Mouse (Mus musculus): Measurements from ENCODE around the gene Birc5. TPM values are rescaled to one million over a fixed set of nuclear protein-coding genes. Genes with fewer than 3 reads are reported as not detected.

The Birc5 gene
- total and polyA plus RNA-seq, 2 experiments from 2014 or later = 6.0 to 13.2 TPM

DNA sequence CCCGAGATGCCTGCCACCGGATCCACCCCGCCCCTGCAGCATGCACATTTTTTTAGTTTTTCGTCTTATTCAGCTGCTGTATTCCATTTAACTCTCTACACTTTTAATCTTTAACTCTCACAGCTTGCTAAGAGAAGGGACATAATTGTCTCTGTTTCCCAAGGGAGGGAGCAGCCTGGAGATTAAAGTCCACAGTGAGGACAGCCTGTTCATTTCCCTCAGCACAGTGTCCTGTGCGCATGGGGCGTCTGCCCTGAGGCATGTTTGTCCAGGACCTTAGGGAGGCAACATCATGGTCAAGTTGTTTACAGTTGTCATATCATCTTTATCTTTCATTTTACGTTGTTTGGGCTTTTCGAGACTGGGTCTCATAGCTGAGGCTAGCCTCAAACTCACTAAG lies 15.0 kb upstream of the Birc5 start:
- H3K9ac ChIP-seq (replicated peaks; ENCODE audit: low read length, poor library complexity, severe bottlenecking) = no peak overlapping the region
- no peak overlapping the region for H3K4me2 ChIP-seq (ENCODE audit: low read depth, low read length, poor library complexity, severe bottlenecking)
- no peak overlapping the region for H3K4me3 ChIP-seq (ENCODE audit: low read depth, low read length)
- no peak for TF ChIP-seq CTCF (IDR thresholded peaks at IDR 0.05)
- no peaks in the 10 kb centered on the region for H3K9me3 ChIP-seq (ENCODE audit: low read length)
- H3K36me3 ChIP-seq (ENCODE audit: insufficient read depth, low read length) = no peaks in the 10 kb centered on the region
- no peaks in the 10 kb centered on the region for H3K27me3 ChIP-seq (ENCODE audit: insufficient read depth, low read length)
- no peak overlapping the region for H3K27ac ChIP-seq (ENCODE audit: low read depth, low read length)
- WGBS = 91% methylated on average over 8 of the region's 8 CpGs
- no peak for ATAC-seq (ENCODE audit: low FRiP score)
- no peak for DNase-seq (ENCODE audit: low spot score)
- H3K4me1 ChIP-seq (ENCODE audit: insufficient read depth, low read length) = no peaks in the 10 kb centered on the region

DNA sequence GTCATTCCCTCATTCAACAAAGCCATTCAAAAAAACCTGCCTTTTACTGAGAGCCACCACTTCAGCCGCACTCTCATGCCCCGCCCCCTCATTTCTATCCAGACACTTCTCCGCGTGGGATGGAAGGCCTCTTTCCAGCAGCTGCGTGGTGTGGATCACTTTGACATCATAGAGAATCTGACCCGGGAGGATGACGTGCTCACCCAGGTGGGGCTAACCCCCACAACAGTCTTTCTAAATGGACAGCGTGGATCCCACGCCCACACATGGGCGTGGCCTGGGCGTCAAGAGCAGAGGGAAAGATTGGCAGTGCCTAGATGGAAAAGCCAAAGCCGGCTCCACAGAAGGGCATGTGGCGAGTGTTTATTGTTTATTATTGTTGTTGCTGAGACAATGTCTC lies 12.7 kb upstream of the Birc5 start:
- WGBS = 33% methylated on average over 13 of the region's 13 CpGs
- Histone ChIP-seq H3K36me3 (ENCODE audit: insufficient read depth, low read length) (no peaks in the 10 kb centered on the region), H3K4me3 (ENCODE audit: low read depth, low read length) (0 out of 2 replicates have a peak overlapping the region, but pooled peaks have one; percentile 8), H3K4me2 (ENCODE audit: low read depth, low read length, poor library complexity, severe bottlenecking) (peak overlapping the region; percentile 26), H3K27ac (ENCODE audit: low read depth, low read length) (no peak overlapping the region), H3K9me3 (ENCODE audit: low read length) (no peaks in the 10 kb centered on the region), H3K9ac (replicated peaks; ENCODE audit: low read length, poor library complexity, severe bottlenecking) (no peak overlapping the region), H3K27me3 (ENCODE audit: insufficient read depth, low read length) (no peaks in the 10 kb centered on the region), H3K4me1 (ENCODE audit: insufficient read depth, low read length) (no peaks in the 10 kb centered on the region)
- no peak for ATAC-seq (ENCODE audit: low FRiP score)
- TF ChIP-seq CTCF (IDR thresholded peaks at IDR 0.05) = no peak
- DNase-seq (ENCODE audit: low spot score) = peak; percentile 34

DNA sequence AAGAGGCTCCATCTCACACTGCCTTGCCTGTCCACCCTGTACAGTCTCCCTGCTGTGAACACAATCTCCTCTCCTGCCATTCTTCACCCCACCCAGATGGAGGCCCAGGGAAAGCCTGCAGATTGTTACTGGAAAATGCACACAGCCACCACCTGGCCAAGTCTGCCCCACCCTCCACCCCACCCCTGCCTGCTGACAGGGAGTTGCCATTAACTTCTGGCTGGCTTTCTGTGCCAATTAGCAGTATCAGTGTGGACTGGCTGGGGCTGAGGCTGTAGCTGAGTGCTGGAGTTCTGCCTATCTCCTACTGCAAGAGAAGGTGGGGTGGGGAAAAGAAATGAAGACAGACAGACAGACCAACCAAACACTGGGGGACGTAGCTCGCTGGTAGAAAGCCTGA lies 10.5 kb upstream of the Birc5 start:
- no peak for TF ChIP-seq CTCF (IDR thresholded peaks at IDR 0.05)
- DNase-seq (ENCODE audit: low spot score) (no peak), ATAC-seq (ENCODE audit: low FRiP score) (no peak)
- Histone ChIP-seq H3K27me3 (ENCODE audit: insufficient read depth, low read length) (no peaks in the 10 kb centered on the region), H3K9ac (replicated peaks; ENCODE audit: low read length, poor library complexity, severe bottlenecking) (no peak overlapping the region), H3K27ac (ENCODE audit: low read depth, low read length) (no peak overlapping the region), H3K9me3 (ENCODE audit: low read length) (no peaks in the 10 kb centered on the region), H3K4me1 (ENCODE audit: insufficient read depth, low read length) (no peaks in the 10 kb centered on the region), H3K4me2 (ENCODE audit: low read depth, low read length, poor library complexity, severe bottlenecking) (no peak overlapping the region), H3K4me3 (ENCODE audit: low read depth, low read length) (no peak overlapping the region), H3K36me3 (ENCODE audit: insufficient read depth, low read length) (no peaks in the 10 kb centered on the region)
- WGBS = 62% methylated on average over 2 of the region's 2 CpGs

DNA sequence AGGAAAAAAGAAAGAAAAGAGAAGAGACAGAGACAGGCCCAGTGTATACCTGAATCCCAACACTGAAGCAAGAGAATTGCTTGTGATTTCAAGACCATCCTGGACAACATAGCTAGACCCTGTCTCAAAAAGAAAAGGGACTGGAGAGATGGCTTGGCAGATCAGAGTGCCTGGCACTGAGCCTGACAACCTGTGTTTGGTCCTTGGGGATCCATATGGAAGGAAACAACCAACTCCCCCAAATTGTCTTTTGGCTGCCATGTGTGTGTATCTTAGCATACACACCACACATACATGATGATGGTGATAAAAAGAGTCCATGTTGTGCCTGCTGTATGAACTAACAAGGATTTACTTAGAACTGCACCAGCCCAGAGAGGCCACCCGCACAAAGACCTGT lies 10.0 kb upstream of the Birc5 start:
- TF ChIP-seq CTCF (IDR thresholded peaks at IDR 0.05) = no peak
- Histone ChIP-seq H3K9ac (replicated peaks; ENCODE audit: low read length, poor library complexity, severe bottlenecking) (no peak overlapping the region), H3K36me3 (ENCODE audit: insufficient read depth, low read length) (no peaks in the 10 kb centered on the region), H3K4me2 (ENCODE audit: low read depth, low read length, poor library complexity, severe bottlenecking) (no peak overlapping the region), H3K4me3 (ENCODE audit: low read depth, low read length) (no peak overlapping the region), H3K27me3 (ENCODE audit: insufficient read depth, low read length) (no peaks in the 10 kb centered on the region), H3K4me1 (ENCODE audit: insufficient read depth, low read length) (no peaks in the 10 kb centered on the region), H3K9me3 (ENCODE audit: low read length) (no peaks in the 10 kb centered on the region), H3K27ac (ENCODE audit: low read depth, low read length) (no peak overlapping the region)
- no peak for DNase-seq (ENCODE audit: low spot score)
- no peak for ATAC-seq (ENCODE audit: low FRiP score)
- WGBS = 68% methylated on average over 1 of the region's 1 CpGs

DNA sequence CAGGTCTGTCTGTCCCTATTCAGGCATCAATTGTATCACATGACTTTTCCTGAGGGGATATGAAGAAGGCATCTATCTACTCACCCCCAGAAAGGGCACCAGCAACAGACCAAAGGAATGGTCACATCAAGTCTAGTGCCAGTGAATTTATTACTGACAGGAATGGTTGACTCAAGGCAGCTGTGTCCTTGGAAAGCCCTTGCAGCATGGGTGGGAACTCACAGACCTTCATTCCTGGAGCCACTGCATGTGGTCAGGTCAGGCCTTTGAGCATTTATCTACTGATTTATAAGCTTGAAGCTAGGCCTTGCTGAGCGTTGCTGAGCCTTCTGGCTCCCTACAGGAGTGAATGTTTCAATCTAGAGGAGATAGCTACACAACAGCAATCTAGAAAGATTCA lies 8.1 kb upstream of the Birc5 start:
- Histone ChIP-seq H3K9ac (replicated peaks; ENCODE audit: low read length, poor library complexity, severe bottlenecking) (no peak overlapping the region), H3K27me3 (ENCODE audit: insufficient read depth, low read length) (no peaks in the 10 kb centered on the region), H3K27ac (ENCODE audit: low read depth, low read length) (no peak overlapping the region), H3K4me3 (ENCODE audit: low read depth, low read length) (no peak overlapping the region), H3K4me1 (ENCODE audit: insufficient read depth, low read length) (no peaks in the 10 kb centered on the region), H3K9me3 (ENCODE audit: low read length) (no peaks in the 10 kb centered on the region), H3K4me2 (ENCODE audit: low read depth, low read length, poor library complexity, severe bottlenecking) (no peak overlapping the region), H3K36me3 (ENCODE audit: insufficient read depth, low read length) (no peaks in the 10 kb centered on the region)
- 57% methylated on average over 1 of the region's 1 CpGs for WGBS
- no peak for TF ChIP-seq CTCF (IDR thresholded peaks at IDR 0.05)
- DNase-seq (ENCODE audit: low spot score) = no peak
- ATAC-seq (ENCODE audit: low FRiP score) = no peak

DNA sequence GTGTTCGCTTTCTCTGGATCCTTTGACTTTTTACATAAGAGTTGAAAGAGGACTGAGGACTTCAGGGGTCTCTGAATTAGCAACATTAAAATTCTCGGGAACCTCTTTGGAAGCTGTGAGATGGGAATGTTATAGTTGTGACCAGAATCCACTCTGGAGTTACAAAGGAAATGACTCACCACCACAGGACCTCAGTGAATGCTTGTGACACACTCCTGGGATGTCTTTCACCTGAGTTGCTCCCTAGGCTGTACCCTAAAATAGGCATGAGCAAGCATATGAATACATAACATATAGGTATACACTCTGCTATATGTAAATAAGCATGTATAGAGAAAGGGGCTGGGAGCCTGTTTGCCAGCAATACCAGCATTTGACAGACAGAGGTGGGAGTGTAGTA lies 5.6 kb upstream of the Birc5 start:
- Histone ChIP-seq H3K9ac (replicated peaks; ENCODE audit: low read length, poor library complexity, severe bottlenecking) (no peak overlapping the region), H3K4me3 (ENCODE audit: low read depth, low read length) (no peak overlapping the region), H3K4me2 (ENCODE audit: low read depth, low read length, poor library complexity, severe bottlenecking) (no peak overlapping the region), H3K36me3 (ENCODE audit: insufficient read depth, low read length) (no peaks in the 10 kb centered on the region), H3K27ac (ENCODE audit: low read depth, low read length) (no peak overlapping the region), H3K27me3 (ENCODE audit: insufficient read depth, low read length) (no peaks in the 10 kb centered on the region), H3K4me1 (ENCODE audit: insufficient read depth, low read length) (no peaks in the 10 kb centered on the region; the same call in 1 of the 2 replicates), H3K9me3 (ENCODE audit: low read length) (no peaks in the 10 kb centered on the region)
- 84% methylated on average over 2 of the region's 2 CpGs for WGBS
- no peak for ATAC-seq (ENCODE audit: low FRiP score)
- DNase-seq (ENCODE audit: low spot score) = no peak
- no peak for TF ChIP-seq CTCF (IDR thresholded peaks at IDR 0.05)
